Mouse (Mus musculus) pancreas, adult 10 weeks (tissue): ENCODE measurements around the gene 2700081O15Rik. TPM values are rescaled to one million over a fixed set of nuclear protein-coding genes. Genes with fewer than 3 reads are reported as not detected.

Source experiments
- polyA plus RNA-seq: library from polyadenylated mRNA; stranded (reverse); fragments of 350-450 nt; fragmentation: Illumina TruSeq; extraction: RNeasy Lipid Tissue Mini Kit (QIAGEN cat#74804); gene quantifications from one replicate; pipeline ENCODE4 v1.2.3, GENCODE M21; 2015; ENCODE audit warnings: low read depth, low replicate concordance; ENCODE audit not compliant: insufficient read depth

The 2700081O15Rik gene
- 8.0 TPM for polyA plus RNA-seq

GRCm38 (mm10) chr19:7416834-7417735 is at the start of gene 2700081O15Rik:
Gene 2700081O15Rik (plus strand): TSS chr19:7417625.

DNA sequence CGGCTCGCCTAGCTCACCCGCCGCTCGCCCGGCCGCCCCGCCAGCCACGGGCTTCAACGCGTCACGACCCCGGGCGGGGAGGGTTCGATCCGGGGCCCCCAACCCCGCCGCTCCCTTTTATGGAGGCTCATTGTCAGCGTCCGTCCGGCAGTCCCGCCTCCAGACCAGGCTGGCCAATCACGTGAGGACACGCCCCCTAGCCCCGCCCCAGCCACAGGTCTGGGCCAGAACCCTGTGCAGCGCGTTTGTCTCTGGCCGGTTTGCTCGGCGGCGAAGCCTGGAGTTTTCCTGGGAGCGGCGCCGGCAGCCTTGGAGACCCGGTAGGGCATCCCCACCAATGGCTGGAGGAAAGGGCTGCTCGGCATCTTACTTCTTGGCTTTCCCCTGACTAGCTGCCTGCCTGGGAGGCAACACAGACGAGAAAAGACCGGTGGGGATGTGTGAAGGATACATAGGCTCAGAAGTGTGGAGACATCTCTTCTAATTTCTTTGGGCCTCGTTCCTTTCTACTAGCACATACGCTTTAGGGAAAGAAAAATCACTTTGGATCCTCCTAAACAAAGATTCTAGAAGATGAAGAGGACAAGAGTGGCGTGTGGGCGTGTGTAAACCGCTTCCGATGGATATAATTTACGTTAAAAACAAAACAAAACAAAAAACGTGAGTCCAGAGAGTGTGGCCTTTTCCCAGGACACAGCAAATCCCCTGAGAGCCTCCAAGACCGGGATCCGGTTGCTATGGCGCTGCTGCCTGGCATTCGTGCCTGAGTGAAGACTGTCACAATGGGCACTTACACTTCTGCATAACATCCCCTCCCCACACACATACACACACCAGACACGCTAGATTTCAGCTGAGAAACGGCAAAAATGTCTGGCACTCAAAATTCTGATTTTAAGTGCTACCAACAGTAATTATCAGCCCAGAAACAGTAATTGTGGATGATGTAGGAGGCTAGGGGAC is 34.2 kb upstream of the 2700081O15Rik start, which contains the start of gene Spindoc:
TSS of gene Spindoc (minus strand) at position 92 of the 963 bp plus-strand sequence.

Other genes starting within 250 kb of the 2700081O15Rik start
- 15.2 TPM for gene Otub1, start 211.3 kb upstream of the 2700081O15Rik start, polyA plus RNA-seq
- gene Cox8a, start 200.0 kb upstream of the 2700081O15Rik start, polyA plus RNA-seq, result 113 TPM
- 4.7 TPM for gene Naa40, start 176.4 kb upstream of the 2700081O15Rik start, polyA plus RNA-seq
- not detected for gene Rcor2, start 150.3 kb upstream of the 2700081O15Rik start, polyA plus RNA-seq
- gene Mark2, start 75.8 kb upstream of the 2700081O15Rik start, polyA plus RNA-seq, result 17.4 TPM
- 8.0 TPM for gene Spindoc, start 34.6 kb upstream of the 2700081O15Rik start, polyA plus RNA-seq
- 33.1 TPM for gene Rtn3, start 65.7 kb downstream of the 2700081O15Rik start, polyA plus RNA-seq
- 10.4 TPM for gene Atl3, start 76.4 kb downstream of the 2700081O15Rik start, polyA plus RNA-seq
- 7.2 TPM for gene Pla2g16, start 139.8 kb downstream of the 2700081O15Rik start, polyA plus RNA-seq
- 6.9 TPM for gene Lgals12, start 189.6 kb downstream of the 2700081O15Rik start, polyA plus RNA-seq
- not detected for gene Hrasls5, start 194.9 kb downstream of the 2700081O15Rik start, polyA plus RNA-seq